Mouse (Mus musculus) gastrocnemius, adult 2 months (tissue): ENCODE results near the gene Rhbdd1. TPM values are rescaled to one million over a fixed set of nuclear protein-coding genes. Genes with fewer than 3 reads are reported as not detected.

Experiments
- DNase-seq: peaks from one replicate; pipeline ENCODE4 v3.0.0; 2022
- H3K27ac ChIP-seq: fragments of 200-600 bp; 2 replicates; pipeline ENCODE4 v1.8.1; 2022; ENCODE audit warnings: mild to moderate bottlenecking
- H3K4me3 ChIP-seq: fragments of 200-600 bp; 2 replicates; pipeline ENCODE4 v1.8.1; 2022; ENCODE audit warnings: mild to moderate bottlenecking, moderate library complexity
- CTCF ChIP-seq: fragments of 200-600 bp; IDR thresholded peaks from 2 replicates; pipeline ENCODE4 v1.8.1; 2022; ENCODE audit warnings: antibody characterized with exemption, mild to moderate bottlenecking, moderate library complexity
- intact Hi-C: fragments of 180-260 bp; cut with DNase I; formaldehyde crosslinking; loops from one replicate; pipeline ENCODE4 v1.15.1; 2025
- long read RNA-seq, 2 experiments: library from polyadenylated mRNA; stranded (forward); transcript quantifications; one replicate each; pipeline ENCODE4 v2.0.0; 2021
- total RNA-seq, 2 experiments: library from RNA; stranded (reverse); gene quantifications; 2 replicates each; pipeline ENCODE4 v1.2.3; 2021

The Rhbdd1 gene
- total RNA-seq = 1 to 10 TPM; 8.4 to 8.5 TPM
- long read RNA-seq, experiment 1, transcript Rhbdd1-201 (7 exons, 3,636 nt) = major isoform, 9 of 9 reads
- long read RNA-seq, experiment 1, partial matches to known transcripts = 0 of 9 reads
- long read RNA-seq, experiment 1, other reads (novel, unspliced or antisense) = 0 of 9 reads
- long read RNA-seq, experiment 2, partial matches to known transcripts = 2 of 6 reads
- long read RNA-seq, experiment 2, other reads (novel, unspliced or antisense) = 0 of 6 reads

- no peak for TF ChIP-seq CTCF
- Histone ChIP-seq H3K4me3 (peak within 1 kb of the TSS; percentile 97), H3K27ac (peak within 1 kb of the TSS; percentile 97)
- intact Hi-C loops = loop anchor here (2.0 kb wide), 1 partner anchor 125 kb away; no protein-coding TSS in a partner anchor
- DNase-seq = peak; percentile 99
Observed at GRCm38 (mm10) chr1:82316111-82316745, at the start of gene Rhbdd1. Rhbdd1 (plus strand) TSS chr1:82316452.

- intact Hi-C loops = no loop called here
- no peak overlapping the region for H3K4me3 ChIP-seq
- peak overlapping the region; percentile 56 for H3K27ac ChIP-seq
- no peak for DNase-seq
- TF ChIP-seq CTCF = no peak
Observed at GRCm38 (mm10) chr1:82267547-82267946, 48.7 kb upstream of the Rhbdd1 start.

- intact Hi-C loops = no loop called here
- Histone ChIP-seq H3K27ac (peak overlapping the region; percentile 31; the same call in 1 of the 2 replicates), H3K4me3 (no peak overlapping the region; the same call in 1 of the 2 replicates)
- DNase-seq = no peak
- no peak for TF ChIP-seq CTCF
Observed at GRCm38 (mm10) chr1:82272231-82272630, 44.0 kb upstream of the Rhbdd1 start.

- no peak for TF ChIP-seq CTCF
- Histone ChIP-seq H3K4me3 (no peak overlapping the region; the same call in 1 of the 2 replicates), H3K27ac (no peak overlapping the region; the same call in 1 of the 2 replicates)
- no peak for DNase-seq
- intact Hi-C loops = no loop called here
Observed at GRCm38 (mm10) chr1:82273529-82273928, 42.7 kb upstream of the Rhbdd1 start.

- peak overlapping the region; percentile 52 for H3K27ac ChIP-seq
- TF ChIP-seq CTCF = no peak
- intact Hi-C loops = no loop called here
- peak overlapping the region; percentile 0 for H3K4me3 ChIP-seq
- DNase-seq = no peak
Observed at GRCm38 (mm10) chr1:82274361-82274760, 41.9 kb upstream of the Rhbdd1 start.

GRCm38 (mm10) chr1:82279768-82280167, 36.5 kb upstream of the Rhbdd1 start:
- Histone ChIP-seq H3K27ac (peak overlapping the region; percentile 41; the same call in 1 of the 2 replicates), H3K4me3 (peak overlapping the region; percentile 43)
- intact Hi-C loops = no loop called here
- DNase-seq = no peak
- TF ChIP-seq CTCF = no peak

- Histone ChIP-seq H3K4me3 (peak overlapping the region; percentile 25), H3K27ac (peak overlapping the region; percentile 96)
- DNase-seq = no peak
- intact Hi-C loops = no loop called here
- no peak for TF ChIP-seq CTCF
Observed at GRCm38 (mm10) chr1:82281823-82282222, 34.4 kb upstream of the Rhbdd1 start.

- peak overlapping the region; percentile 96 for H3K27ac ChIP-seq
- peak; percentile 95 for DNase-seq
- intact Hi-C loops = no loop called here
- H3K4me3 ChIP-seq = peak overlapping the region; percentile 82
- TF ChIP-seq CTCF = no peak
Observed at GRCm38 (mm10) chr1:82282992-82283611, 33.1 kb upstream of the Rhbdd1 start.

- DNase-seq = no peak
- peak overlapping the region; percentile 82 for H3K4me3 ChIP-seq
- TF ChIP-seq CTCF = no peak
- peak overlapping the region; percentile 96 for H3K27ac ChIP-seq
- intact Hi-C loops = loop anchor here (2.0 kb wide), 1 partner anchor 173 kb away; no protein-coding TSS in a partner anchor
Observed at GRCm38 (mm10) chr1:82283901-82284301, 32.4 kb upstream of the Rhbdd1 start.

- TF ChIP-seq CTCF = no peak
- Histone ChIP-seq H3K27ac (peak overlapping the region; percentile 96), H3K4me3 (peak overlapping the region; percentile 82)
- DNase-seq = no peak
- intact Hi-C loops = loop anchor here (2.0 kb wide), 1 partner anchor 174 kb away; no protein-coding TSS in a partner anchor
Observed at GRCm38 (mm10) chr1:82284403-82284802, 31.8 kb upstream of the Rhbdd1 start.

GRCm38 (mm10) chr1:82285461-82286189, 30.6 kb upstream of the Rhbdd1 start:
- intact Hi-C loops = loop anchor here (2.0 to 5.0 kb wide), 5 partner anchors 43 to 388 kb away; no protein-coding TSS in a partner anchor
- no peak for TF ChIP-seq CTCF

GRCm38 (mm10) chr1:82286190-82287051, 29.8 kb upstream of the Rhbdd1 start:
- intact Hi-C loops = loop anchor here (2.0 to 5.0 kb wide), 4 partner anchors 44 to 389 kb away; no protein-coding TSS in a partner anchor
- TF ChIP-seq CTCF = no peak
- DNase-seq = peak; percentile 59
- H3K27ac ChIP-seq = peak overlapping the region; percentile 96
- H3K4me3 ChIP-seq = peak overlapping the region; percentile 82

More at GRCm38 (mm10) chr1:82285461-82286189, 30.6 kb upstream of the Rhbdd1 start:
- Histone ChIP-seq H3K27ac (peak overlapping the region; percentile 96), H3K4me3 (peak overlapping the region; percentile 82)
- no peak for DNase-seq
